Mouse (Mus musculus) heart, embryonic 11.5 days (tissue): Measurements from ENCODE around the gene Gm10142. TPM values are rescaled to one million over a fixed set of nuclear protein-coding genes. Genes with fewer than 3 reads are reported as not detected.
"Not testable (repeated sequence)": the region's sequence is repeated elsewhere in the genome, so short reads cannot be mapped to it uniquely, and the experiment has no call there.

Source experiments
- ATAC-seq: fragments of 200-750 bp; cut with Nextera tagmentation; replicated peaks from 2 replicates; pipeline ENCODE4 v1.8.0; 2017; ENCODE audit warnings: moderate library complexity; ENCODE audit not compliant: insufficient number of reproducible peaks, low FRiP score, low TSS enrichment
- H3K27ac ChIP-seq: fragments of 300-500 bp; sonication (generic); 2 replicates; pipeline ENCODE4 v1.5.1; 2014; ENCODE audit warnings: mild to moderate bottlenecking, low read depth, low read length
- H3K27me3 ChIP-seq: fragments of 300-500 bp; sonication (generic); 2 replicates; pipeline ENCODE4 v1.6.1; 2014; ENCODE audit warnings: mild to moderate bottlenecking, low read length, mixed read lengths; ENCODE audit not compliant: control insufficient read depth, insufficient read depth
- H3K36me3 ChIP-seq: fragments of 300-500 bp; sonication (generic); 2 replicates; pipeline ENCODE4 v1.6.1; 2014; ENCODE audit warnings: mild to moderate bottlenecking, low read length, moderate library complexity, mixed read lengths; ENCODE audit not compliant: control insufficient read depth, insufficient read depth
- H3K4me1 ChIP-seq: fragments of 300-500 bp; sonication (generic); 2 replicates; pipeline ENCODE4 v1.6.1; 2014; ENCODE audit warnings: low read length; ENCODE audit not compliant: control insufficient read depth, insufficient read depth
- H3K4me2 ChIP-seq: fragments of 300-500 bp; sonication (generic); 2 replicates; pipeline ENCODE4 v1.6.1; 2014; ENCODE audit warnings: mild to moderate bottlenecking, moderate library complexity
- H3K4me3 ChIP-seq: fragments of 300-500 bp; sonication (generic); 2 replicates; pipeline ENCODE4 v1.5.1; 2014; ENCODE audit warnings: low read depth, low read length
- H3K9ac ChIP-seq: fragments of 300-500 bp; sonication (generic); 2 replicates; pipeline ENCODE4 v1.6.1; 2014; ENCODE audit warnings: mild to moderate bottlenecking, low read depth, low read length, moderate library complexity
- H3K9me3 ChIP-seq: fragments of 300-500 bp; sonication (generic); replicated peaks from 2 replicates; pipeline ENCODE4 v1.6.1; 2016; ENCODE audit warnings: low read length; ENCODE audit not compliant: control insufficient read depth
- WGBS: fragments of 180-500 bp; shearing (Covaris S2); extraction: QIAGEN DNeasy Blood & Tissue Kit; methylation state at CpG from one replicate; pipeline ENCODE4 v1.1.7; 2014; ENCODE audit not compliant: insufficient replicate concordance; 5-methylcytosine and 5-hydroxymethylcytosine counted together
- polyA plus RNA-seq: library from polyadenylated mRNA; unstranded; fragments of >200 nt; fragmentation: Nextera tagmentation; extraction: Ambion mirVana; gene quantifications from 2 replicates; pipeline ENCODE4 v1.2.1, GENCODE M21; 2014

Gm10142 gene
- polyA plus RNA-seq, 1 experiment from 2014 or later: not detected

DNA sequence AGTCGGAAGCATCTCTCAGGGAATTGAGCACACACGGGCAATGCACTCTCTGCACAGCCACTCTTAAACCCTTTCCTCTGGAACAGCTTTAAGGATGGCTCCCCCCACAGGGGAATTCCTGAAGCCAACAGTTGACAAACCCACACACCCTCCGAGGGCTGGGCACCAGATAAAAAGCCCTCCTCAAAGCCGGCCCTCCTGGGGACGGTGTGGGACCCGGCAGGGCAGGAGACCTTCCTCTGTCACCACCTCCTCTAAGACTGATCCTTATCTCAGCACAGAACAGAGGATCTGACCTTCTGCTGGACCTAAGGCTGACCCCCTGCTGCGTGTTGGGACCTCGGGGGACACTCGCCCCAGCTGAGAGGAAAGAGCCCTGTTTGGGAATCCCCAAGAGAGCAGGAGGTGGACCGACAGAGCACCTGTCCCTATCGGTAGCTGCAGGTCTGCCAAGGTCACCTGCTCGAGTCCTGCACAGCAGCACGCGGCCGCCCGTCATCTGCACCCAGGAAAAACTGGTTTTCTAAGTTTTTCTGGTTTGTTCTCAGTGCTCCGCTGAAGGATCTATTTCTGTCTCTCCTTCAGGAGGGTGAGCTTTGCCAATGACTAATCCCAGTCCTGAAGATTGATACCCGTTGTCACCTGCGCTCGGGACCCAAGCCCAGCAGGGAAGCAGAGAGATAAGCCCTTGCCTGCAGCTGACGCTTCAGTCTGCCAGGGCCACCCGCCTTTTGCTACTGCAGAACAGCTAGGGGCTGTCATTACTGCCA, 29.5 kb upstream of the Gm10142 start, which contains the start of gene Tspear:
Gene Tspear (plus strand): TSS at position 675 of the 770 bp plus-strand sequence.
- Histone ChIP-seq H3K4me3 (no peak within 1 kb of the TSS; the same call in 1 of the 2 replicates), H3K4me1 (no peaks in the 10 kb centered on the region; the same call in 1 of the 2 replicates), H3K9ac (no peak within 1 kb of the TSS), H3K9me3 (no peaks in the 10 kb centered on the region), H3K27ac (no peak within 1 kb of the TSS), H3K27me3 (peaks cover 64% of the 10 kb centered on the region), H3K4me2 (peak within 1 kb of the TSS; percentile 9), H3K36me3 (no peaks in the 10 kb centered on the region)
- no peak for ATAC-seq
- WGBS: 2% methylated on average over 22 of the region's 22 CpGs

DNA sequence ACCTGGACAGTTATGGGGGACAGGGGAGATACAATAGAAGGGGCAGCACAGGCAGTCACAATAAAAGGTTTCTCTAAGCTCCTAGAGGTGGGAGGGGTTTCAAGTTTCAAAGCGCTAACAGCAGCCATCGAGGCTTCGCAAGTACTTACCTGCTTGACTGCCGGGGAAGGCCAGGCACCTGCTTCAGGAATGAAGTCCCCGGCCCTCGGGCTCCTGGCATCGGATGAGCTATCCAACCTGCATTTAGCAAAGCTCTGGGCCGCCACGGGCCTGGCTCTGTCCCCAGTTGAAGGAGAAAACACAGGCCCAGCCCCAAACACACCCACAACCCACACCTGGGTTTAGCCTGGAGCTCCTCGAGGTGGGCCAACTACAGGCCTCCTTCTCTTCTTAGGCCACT, 28.6 kb upstream of the Gm10142 start:
- H3K9me3 ChIP-seq: no peaks in the 10 kb centered on the region
- peaks cover 64% of the 10 kb centered on the region for H3K27me3 ChIP-seq
- ATAC-seq: no peak
- H3K27ac ChIP-seq: no peak overlapping the region
- H3K9ac ChIP-seq: no peak overlapping the region
- H3K4me1 ChIP-seq: no peaks in the 10 kb centered on the region; the same call in 1 of the 2 replicates
- no peak overlapping the region for H3K4me2 ChIP-seq
- no peaks in the 10 kb centered on the region for H3K36me3 ChIP-seq
- WGBS: 19% methylated on average over 10 of the region's 10 CpGs
- no peak overlapping the region for H3K4me3 ChIP-seq

DNA sequence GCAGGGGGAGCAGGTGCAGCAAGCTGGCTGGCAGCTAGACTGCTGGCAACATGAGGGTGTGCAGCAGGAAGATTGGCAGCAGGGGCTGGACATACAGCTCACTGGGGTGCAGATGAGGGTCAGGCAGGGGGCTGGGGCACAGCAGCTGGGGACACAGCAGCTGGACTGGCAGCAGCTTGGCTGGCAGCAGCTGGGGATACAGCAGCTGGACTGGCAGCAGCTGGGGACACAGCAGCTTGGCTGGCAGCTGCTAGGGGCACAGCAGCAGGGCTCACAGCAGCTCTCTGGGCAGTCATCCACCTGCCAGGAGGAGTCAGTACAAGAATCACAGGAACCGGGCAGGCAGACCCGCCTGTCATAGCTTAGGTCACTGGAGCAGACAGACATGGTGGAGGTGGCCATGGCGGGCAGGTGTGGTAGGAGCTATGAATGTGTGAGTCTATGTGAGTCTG, 25.2 kb upstream of the Gm10142 start, which contains the start of gene Gm19402:
Gene Gm19402 (minus strand): TSS at position 402 of the 452 bp plus-strand sequence.
- H3K9me3 ChIP-seq, H3K4me2 ChIP-seq, H3K36me3 ChIP-seq, H3K27ac ChIP-seq, ATAC-seq, H3K4me1 ChIP-seq, H3K4me3 ChIP-seq, H3K9ac ChIP-seq: not testable (repeated sequence)
- 55% methylated on average over 3 of the region's 3 CpGs for WGBS
- peaks cover 44% of the 10 kb centered on the region for H3K27me3 ChIP-seq

DNA sequence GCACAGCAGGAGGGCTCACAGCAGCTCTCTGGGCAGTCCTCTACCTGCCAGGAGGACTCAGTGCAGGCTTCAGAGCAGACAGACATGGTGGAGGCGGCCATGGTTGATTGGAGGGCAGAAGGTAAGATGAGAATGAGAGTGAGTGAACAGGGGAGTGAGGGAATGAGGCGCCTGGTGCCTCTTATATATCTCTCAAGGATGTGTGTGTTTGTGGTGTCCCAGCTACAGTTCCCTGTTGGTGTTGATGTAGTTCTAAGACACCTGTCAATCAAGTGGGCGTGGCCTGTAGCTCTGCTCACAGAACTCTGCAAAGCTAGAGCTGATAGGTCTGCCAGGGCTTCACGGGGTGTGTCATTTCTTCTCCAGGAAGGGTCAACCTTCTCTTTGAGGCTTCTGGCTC, 18.5 kb upstream of the Gm10142 start, which contains the start of gene Gm9508:
Gene Gm9508 (minus strand): TSS at position 101 of the 400 bp plus-strand sequence.
- no peaks in the 10 kb centered on the region for H3K27me3 ChIP-seq
- no peak for ATAC-seq
- no peak within 1 kb of the TSS for H3K4me2 ChIP-seq
- H3K9ac ChIP-seq: no peak within 1 kb of the TSS
- no peak within 1 kb of the TSS for H3K4me3 ChIP-seq
- no peak within 1 kb of the TSS for H3K27ac ChIP-seq
- no peaks in the 10 kb centered on the region for H3K36me3 ChIP-seq
- H3K9me3 ChIP-seq: no peaks in the 10 kb centered on the region
- WGBS: 24% methylated on average over 4 of the region's 4 CpGs
- H3K4me1 ChIP-seq: no peaks in the 10 kb centered on the region

DNA sequence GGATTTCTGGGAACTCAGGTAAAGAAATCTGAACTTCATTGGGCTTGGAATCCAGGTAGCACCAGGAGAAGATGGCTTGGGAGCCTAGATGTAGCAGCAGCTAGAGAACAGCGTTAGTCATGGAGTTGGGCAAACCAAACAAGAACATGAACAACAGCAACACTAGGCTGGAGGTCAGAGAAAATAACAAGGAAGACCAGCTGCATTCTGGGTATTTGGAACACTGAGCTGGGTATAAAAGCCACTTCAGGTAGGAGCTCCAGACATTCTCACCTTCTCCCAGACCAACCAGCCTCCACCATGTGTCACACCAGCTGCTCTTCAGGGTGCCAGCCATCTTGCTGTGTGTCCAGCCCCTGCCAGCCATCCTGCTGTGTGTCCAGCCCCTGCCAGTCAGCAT, 9.3 kb upstream of the Gm10142 start, which contains the start of gene Gm10272:
Gene Gm10272 (plus strand): TSS at position 301 of the 400 bp plus-strand sequence.
- H3K9me3 ChIP-seq: no peaks in the 10 kb centered on the region
- H3K4me1 ChIP-seq: no peaks in the 10 kb centered on the region
- H3K9ac ChIP-seq: no peak within 1 kb of the TSS
- no peak within 1 kb of the TSS for H3K4me3 ChIP-seq
- 70% methylated on average over 1 of the region's 1 CpGs for whole genome bisulfite sequencing
- no peak within 1 kb of the TSS for H3K27ac ChIP-seq
- ATAC-seq: no peak
- no peaks in the 10 kb centered on the region for H3K27me3 ChIP-seq
- no peaks in the 10 kb centered on the region for H3K36me3 ChIP-seq
- H3K4me2 ChIP-seq: no peak within 1 kb of the TSS

DNA sequence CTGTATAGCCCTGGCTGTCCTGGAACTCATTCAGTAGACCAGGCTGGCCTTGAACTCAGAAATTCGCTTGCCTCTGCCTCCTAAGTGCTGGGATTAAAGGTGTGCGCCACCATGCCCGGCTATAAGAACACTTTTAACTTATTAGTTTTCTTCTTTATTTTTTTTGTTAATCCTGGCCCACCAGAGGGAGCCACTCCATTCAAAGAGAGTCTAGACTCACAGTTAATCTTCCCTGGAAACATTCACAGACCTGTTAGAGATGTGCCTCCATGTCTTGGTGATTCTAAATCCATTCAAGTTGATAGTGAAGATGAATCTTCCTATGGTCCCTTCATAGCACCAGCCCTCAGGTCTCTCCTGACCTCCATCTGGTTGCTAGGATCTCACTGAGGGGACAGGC, 5.8 kb upstream of the Gm10142 start:
- no peak for ATAC-seq
- Histone ChIP-seq H3K4me2 (no peak overlapping the region), H3K27ac (no peak overlapping the region), H3K9ac (no peak overlapping the region), H3K9me3 (no peaks in the 10 kb centered on the region), H3K4me1 (no peaks in the 10 kb centered on the region), H3K4me3 (no peak overlapping the region), H3K36me3 (no peaks in the 10 kb centered on the region), H3K27me3 (no peaks in the 10 kb centered on the region)
- WGBS: 75% methylated on average over 3 of the region's 3 CpGs

DNA sequence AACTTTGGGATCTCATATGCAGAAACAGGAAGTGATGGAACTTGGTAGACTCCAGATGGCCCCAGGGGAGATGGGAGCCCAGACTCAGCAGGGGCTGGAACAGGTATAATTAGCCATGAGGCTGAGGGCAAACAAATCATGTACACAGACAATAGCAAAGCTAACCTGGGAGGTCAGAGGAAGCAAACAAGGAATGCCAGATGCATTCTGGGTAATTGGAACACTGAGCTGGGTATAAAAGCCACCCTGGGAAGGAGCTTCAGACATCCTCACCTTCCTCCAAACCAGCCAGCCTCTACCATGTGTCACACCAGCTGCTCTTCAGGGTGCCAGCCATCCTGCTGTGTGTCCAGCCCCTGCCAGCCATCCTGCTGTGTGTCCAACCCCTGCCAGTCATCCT, 4.5 kb upstream of the Gm10142 start, which contains the start of gene Gm10024:
Gene Gm10024 (plus strand): TSS at position 301 of the 400 bp plus-strand sequence.
- not testable (repeated sequence) for H3K4me3 ChIP-seq, ATAC-seq, H3K36me3 ChIP-seq

DNA sequence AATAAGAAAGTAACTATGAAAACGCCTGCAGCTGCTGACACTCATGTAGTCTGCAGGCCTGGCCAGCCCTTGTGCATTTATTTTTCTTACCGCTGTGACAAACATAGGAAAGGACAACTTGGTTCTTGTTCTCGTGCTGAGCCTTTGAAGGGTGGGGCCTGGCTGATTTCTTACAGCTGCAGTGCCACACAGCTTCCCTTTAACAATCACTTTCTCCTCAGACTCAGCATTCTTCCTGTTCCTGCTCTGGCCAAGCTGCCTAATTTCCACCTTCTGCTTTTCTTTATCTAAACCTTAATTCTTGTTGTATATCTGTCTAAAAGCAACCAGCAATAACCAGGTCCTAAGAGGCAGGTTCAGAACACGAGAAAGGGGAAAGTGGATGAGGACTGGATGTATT, 1.9 kb upstream of the Gm10142 start:
- no peaks in the 10 kb centered on the region for H3K4me1 ChIP-seq
- no peak overlapping the region for H3K4me2 ChIP-seq
- H3K36me3 ChIP-seq: no peaks in the 10 kb centered on the region
- no peaks in the 10 kb centered on the region for H3K27me3 ChIP-seq
- WGBS: 49% methylated on average over 4 of the region's 4 CpGs
- no peak overlapping the region for H3K27ac ChIP-seq
- H3K9me3 ChIP-seq: no peaks in the 10 kb centered on the region
- no peak for ATAC-seq
- H3K4me3 ChIP-seq: no peak overlapping the region
- H3K9ac ChIP-seq: no peak overlapping the region

More for the DNA sequence above, 4.5 kb upstream of the Gm10142 start, which contains the start of gene Gm10024:
- not testable (repeated sequence) for H3K4me1 ChIP-seq, H3K27me3 ChIP-seq, H3K9ac ChIP-seq, H3K27ac ChIP-seq, H3K9me3 ChIP-seq, H3K4me2 ChIP-seq
